Mouse (Mus musculus) kidney, embryonic 14.5 days (tissue): ENCODE results near the gene Cntnap2. TPM values are rescaled to one million over a fixed set of nuclear protein-coding genes. Genes with fewer than 3 reads are reported as not detected.
A peak's percentile ranks its signal among the peaks of the same experiment; 100 is the strongest.
"Not testable (repeated sequence)": the region's sequence is repeated elsewhere in the genome, so short reads cannot be mapped to it uniquely, and the experiment has no call there.

Source experiments
- ATAC-seq: fragments of 200-750 bp; cut with Nextera tagmentation; 2 replicates; pipeline ENCODE4 v1.8.0; 2017; ENCODE audit warnings: moderate number of reproducible peaks, mild to moderate bottlenecking, moderate TSS enrichment, moderate library complexity; ENCODE audit not compliant: low FRiP score, low TSS enrichment
- H3K27ac ChIP-seq: fragments of 300-500 bp; sonication (generic); 2 replicates; pipeline ENCODE4 v1.5.1; 2014; ENCODE audit warnings: low read depth, mild to moderate bottlenecking, low read length, moderate library complexity, mixed read lengths
- H3K27me3 ChIP-seq: fragments of 300-500 bp; sonication (generic); 2 replicates; pipeline ENCODE4 v1.6.1; 2014; ENCODE audit warnings: mild to moderate bottlenecking, low read length; ENCODE audit not compliant: control insufficient read depth, insufficient read depth
- H3K36me3 ChIP-seq: fragments of 300-500 bp; sonication (generic); 2 replicates; pipeline ENCODE4 v1.6.1; 2014; ENCODE audit warnings: low read length, mixed read lengths; ENCODE audit not compliant: control insufficient read depth, insufficient read depth
- H3K4me1 ChIP-seq: fragments of 300-500 bp; sonication (generic); 2 replicates; pipeline ENCODE4 v1.6.1; 2014; ENCODE audit warnings: low read length, mixed read lengths; ENCODE audit not compliant: control insufficient read depth, insufficient read depth
- H3K4me2 ChIP-seq: fragments of 300-500 bp; sonication (generic); replicated peaks from 2 replicates; pipeline ENCODE4 v1.6.1; 2014; ENCODE audit warnings: low read depth, mild to moderate bottlenecking, low read length
- H3K4me3 ChIP-seq: fragments of 300-500 bp; sonication (generic); 2 replicates; pipeline ENCODE4 v1.5.1; 2014; ENCODE audit warnings: mild to moderate bottlenecking, low read length
- H3K9ac ChIP-seq: fragments of 300-500 bp; sonication (generic); 2 replicates; pipeline ENCODE4 v1.6.1; 2014; ENCODE audit warnings: low read depth, mild to moderate bottlenecking, low read length, moderate library complexity
- H3K9me3 ChIP-seq: fragments of 300-500 bp; sonication (generic); 2 replicates; pipeline ENCODE4 v1.6.1; 2016; ENCODE audit warnings: low read length; ENCODE audit not compliant: control insufficient read depth
- WGBS: fragments of 180-500 bp; shearing (Covaris S2); extraction: QIAGEN DNeasy Blood & Tissue Kit; methylation state at CpG from one replicate; pipeline ENCODE4 v1.1.7; 2014; 5-methylcytosine and 5-hydroxymethylcytosine counted together
- polyA plus RNA-seq: library from polyadenylated mRNA; unstranded; fragments of >200 nt; fragmentation: Nextera tagmentation; extraction: Ambion mirVana; gene quantifications from 2 replicates; pipeline ENCODE4 v1.2.1, GENCODE M21; 2014

Cntnap2 gene
- polyA plus RNA-seq, 1 experiment from 2014 or later, result 1.9 TPM

DNA sequence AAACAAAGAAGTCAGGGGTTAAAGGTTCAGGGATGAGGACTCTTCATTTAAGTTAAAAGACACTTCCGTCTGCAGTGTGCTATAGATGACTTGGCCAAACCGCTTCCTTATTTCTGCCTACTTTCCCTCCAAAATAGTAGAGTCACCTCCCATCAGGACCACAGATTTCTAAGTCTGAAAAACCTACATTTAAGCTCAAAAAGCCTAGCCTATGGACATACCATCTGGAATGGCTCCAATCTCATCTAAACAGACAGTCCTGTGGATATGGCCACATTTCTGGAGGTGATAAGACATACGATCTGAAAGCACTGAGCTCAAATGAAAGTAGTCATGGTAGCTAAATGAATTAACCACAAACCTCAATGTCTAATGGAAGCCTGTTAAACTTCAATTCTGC is 2212.4 kb downstream of the Cntnap2 start:
- Histone ChIP-seq H3K4me3 (no peak overlapping the region), H3K9me3 (no peaks in the 10 kb centered on the region), H3K4me2 (no peak overlapping the region), H3K9ac (no peak overlapping the region), H3K36me3 (no peaks in the 10 kb centered on the region), H3K4me1 (no peaks in the 10 kb centered on the region), H3K27ac (no peak overlapping the region), H3K27me3 (no peaks in the 10 kb centered on the region)
- 87% methylated on average over 3 of the region's 3 CpGs for WGBS
- ATAC-seq, result no peak

DNA sequence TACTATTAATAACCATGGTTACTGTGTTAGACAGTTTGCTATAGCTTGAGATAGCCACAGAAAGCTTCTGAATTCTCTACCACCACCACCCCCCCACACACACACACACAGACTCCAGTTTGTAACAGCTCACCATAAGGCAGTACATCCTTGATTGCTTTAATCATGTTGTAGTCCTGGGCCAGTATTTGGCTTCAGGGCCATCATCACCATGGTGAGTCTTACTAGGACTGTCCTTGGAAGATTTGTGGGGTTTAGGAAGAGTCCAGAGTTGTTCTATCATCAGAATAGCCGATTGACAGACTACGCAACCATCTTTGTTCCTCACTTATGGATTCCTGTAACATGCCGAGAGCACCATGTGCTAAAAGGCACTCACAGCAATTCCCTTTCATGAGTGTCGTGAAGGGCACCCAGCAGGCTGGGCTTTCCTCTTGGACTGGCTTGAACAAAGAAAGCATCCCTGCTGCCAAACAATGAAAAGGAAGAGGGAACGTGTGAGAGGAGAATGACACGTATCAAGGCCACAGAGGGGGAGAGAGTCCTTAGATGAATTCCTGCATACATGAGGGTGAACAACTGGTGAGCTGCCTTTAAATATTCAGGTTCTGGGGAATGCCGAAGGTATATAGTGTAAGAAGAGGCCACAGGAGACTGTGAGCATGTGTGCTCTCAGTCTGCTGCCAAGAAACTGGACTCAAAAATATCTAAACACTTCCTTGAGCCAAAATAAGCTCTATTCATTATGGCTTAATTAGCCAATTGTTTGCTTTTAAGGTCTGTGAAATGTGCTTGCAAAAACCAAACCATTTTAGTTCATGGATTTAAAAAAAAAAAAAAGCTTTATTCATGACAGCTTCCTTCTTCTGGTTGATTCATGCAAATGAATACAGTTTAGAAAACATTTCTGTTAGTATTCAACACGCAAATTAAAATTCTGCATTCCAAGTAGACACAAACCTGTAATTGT is 2213.7 kb downstream of the Cntnap2 start:
- ATAC-seq, result peak; percentile 39; the same call in 1 of the 2 replicates
- H3K9ac ChIP-seq, result no peak overlapping the region
- H3K4me3 ChIP-seq, result no peak overlapping the region
- H3K36me3 ChIP-seq, result no peaks in the 10 kb centered on the region
- H3K9me3 ChIP-seq, result no peaks in the 10 kb centered on the region
- H3K4me2 ChIP-seq, result no peak overlapping the region
- WGBS, result 69% methylated on average over 8 of the region's 8 CpGs
- no peaks in the 10 kb centered on the region for H3K27me3 ChIP-seq
- no peaks in the 10 kb centered on the region for H3K4me1 ChIP-seq
- no peak overlapping the region for H3K27ac ChIP-seq

DNA sequence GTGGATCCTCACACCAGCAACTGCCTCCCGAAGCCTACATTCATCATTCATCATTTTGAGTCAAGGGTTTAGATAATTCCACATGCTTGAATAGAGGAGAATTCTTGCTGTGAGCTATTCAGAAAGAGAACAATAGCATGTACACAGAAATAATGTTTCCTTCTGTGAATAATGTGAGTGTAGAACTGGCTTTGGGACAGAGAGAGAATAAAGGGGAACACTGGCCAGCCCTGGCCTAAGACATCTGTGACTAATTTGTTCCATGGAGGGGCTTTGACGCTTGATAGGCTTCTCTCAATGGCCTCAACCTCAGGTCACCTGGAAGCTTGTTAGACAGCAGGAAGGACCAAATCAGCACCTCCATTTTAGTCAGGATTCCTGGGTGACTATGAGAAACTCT is 2215.9 kb downstream of the Cntnap2 start:
- WGBS, result 76% methylated on average over 2 of the region's 2 CpGs
- Histone ChIP-seq H3K4me2 (no peak overlapping the region), H3K4me1 (no peaks in the 10 kb centered on the region), H3K36me3 (no peaks in the 10 kb centered on the region), H3K9ac (no peak overlapping the region), H3K27me3 (no peaks in the 10 kb centered on the region), H3K27ac (no peak overlapping the region), H3K4me3 (no peak overlapping the region), H3K9me3 (no peaks in the 10 kb centered on the region)
- ATAC-seq, result no peak

DNA sequence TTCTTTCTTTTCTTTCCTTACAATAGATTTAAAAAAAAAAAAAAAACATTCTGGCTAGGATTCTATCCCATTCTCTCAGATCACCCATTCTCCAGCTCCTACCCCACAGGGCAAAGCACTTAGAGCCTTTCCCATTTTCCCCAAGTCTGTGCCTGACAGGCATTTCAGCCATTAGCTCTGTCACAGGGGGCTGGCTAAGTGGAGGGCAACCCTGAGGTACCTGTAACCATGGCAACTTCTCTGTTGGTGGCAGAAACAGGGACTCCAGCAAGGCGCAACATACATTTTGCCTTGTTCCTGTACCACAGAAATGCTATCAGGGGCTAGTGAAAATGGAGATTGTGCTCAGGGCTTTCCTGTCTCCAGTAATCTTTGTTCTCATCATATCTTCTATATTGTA is 2220.0 kb downstream of the Cntnap2 start:
- Histone ChIP-seq H3K4me1 (0 out of 2 replicates have a peak, but pooled peaks cover 3% of the 10 kb centered on the region), H3K9ac (no peak overlapping the region), H3K27me3 (no peaks in the 10 kb centered on the region), H3K4me3 (no peak overlapping the region), H3K4me2 (no peak overlapping the region), H3K27ac (no peak overlapping the region), H3K9me3 (no peaks in the 10 kb centered on the region), H3K36me3 (no peaks in the 10 kb centered on the region)
- no peak for ATAC-seq
- 63% methylated on average over 1 of the region's 1 CpGs for WGBS

DNA sequence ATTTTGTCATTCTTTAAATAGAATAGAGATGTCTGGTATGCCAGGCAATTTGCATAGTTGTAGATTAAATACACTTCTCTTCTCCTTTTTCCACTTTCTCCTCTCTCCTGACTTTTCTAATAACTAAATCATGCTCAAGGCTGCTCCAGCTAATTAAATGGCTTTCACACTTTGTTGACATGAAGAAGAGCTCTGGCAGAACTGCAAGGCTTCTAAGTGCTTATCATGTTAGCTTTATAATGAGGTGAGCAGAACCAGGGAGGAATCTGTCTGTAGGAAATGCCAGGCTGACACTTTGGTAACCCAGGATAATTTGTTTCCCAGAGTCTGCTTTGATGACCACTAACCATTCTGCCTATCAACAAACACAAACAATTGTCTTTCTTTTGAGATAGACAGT is 2222.4 kb downstream of the Cntnap2 start:
- Histone ChIP-seq H3K36me3 (no peaks in the 10 kb centered on the region), H3K9me3 (no peaks in the 10 kb centered on the region), H3K4me1 (0 out of 2 replicates have a peak, but pooled peaks cover 3% of the 10 kb centered on the region), H3K4me2 (no peak overlapping the region), H3K27me3 (no peaks in the 10 kb centered on the region), H3K9ac (no peak overlapping the region), H3K27ac (no peak overlapping the region), H3K4me3 (no peak overlapping the region)
- no peak for ATAC-seq

DNA sequence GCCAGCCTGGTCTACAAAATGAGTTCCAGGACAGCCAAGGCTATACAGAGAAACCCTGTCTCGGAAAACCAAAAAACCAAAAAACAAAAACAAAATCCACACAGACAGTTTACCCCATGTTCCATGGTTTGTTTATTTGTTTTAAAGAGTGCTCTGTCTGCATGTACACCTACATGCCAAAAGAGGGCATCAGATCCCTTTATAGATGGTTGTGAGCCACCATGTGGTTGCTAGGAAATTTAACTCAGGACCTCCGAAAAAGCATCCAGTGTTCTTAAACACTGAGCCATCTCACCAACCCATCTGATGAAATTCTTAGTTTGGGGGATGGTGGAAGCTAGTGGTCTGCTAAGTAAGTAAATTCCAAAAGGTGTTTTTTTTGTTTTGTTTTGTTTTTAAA is 2225.6 kb downstream of the Cntnap2 start:
- Histone ChIP-seq H3K4me1 (0 out of 2 replicates have a peak, but pooled peaks cover 3% of the 10 kb centered on the region), H3K4me2 (no peak overlapping the region), H3K9me3 (no peaks in the 10 kb centered on the region), H3K27ac (no peak overlapping the region), H3K4me3 (no peak overlapping the region), H3K36me3 (no peaks in the 10 kb centered on the region), H3K9ac (no peak overlapping the region), H3K27me3 (no peaks in the 10 kb centered on the region)
- WGBS, result 79% methylated on average over 2 of the region's 2 CpGs
- no peak for ATAC-seq

DNA sequence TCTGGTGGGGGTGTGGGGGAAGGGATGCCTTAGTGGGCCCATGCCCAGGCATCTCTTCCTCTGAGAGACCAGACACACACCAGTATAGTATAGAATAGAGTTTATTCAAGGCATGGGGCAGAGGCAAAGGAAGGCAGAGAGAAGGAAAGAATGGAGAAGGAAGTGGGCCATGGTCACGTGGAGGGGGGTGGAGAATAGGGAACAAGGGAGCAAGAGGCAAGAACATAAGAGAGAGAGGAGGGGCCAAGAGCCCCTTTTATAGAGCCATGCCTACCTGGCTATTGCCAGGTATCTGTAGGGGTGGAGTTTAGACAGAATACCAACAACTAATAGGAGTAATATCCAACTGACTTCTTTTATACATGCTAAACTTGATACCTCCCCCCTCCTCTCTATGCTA is 2226.6 kb downstream of the Cntnap2 start:
- 54% methylated on average over 1 of the region's 1 CpGs for WGBS
- Histone ChIP-seq H3K36me3 (no peaks in the 10 kb centered on the region), H3K4me3 (no peak overlapping the region), H3K27ac (no peak overlapping the region), H3K9me3 (no peaks in the 10 kb centered on the region), H3K27me3 (no peaks in the 10 kb centered on the region), H3K9ac (no peak overlapping the region), H3K4me1 (0 out of 2 replicates have a peak, but pooled peaks cover 3% of the 10 kb centered on the region), H3K4me2 (no peak overlapping the region)
- ATAC-seq, result peak; percentile 60; the same call in 1 of the 2 replicates

DNA sequence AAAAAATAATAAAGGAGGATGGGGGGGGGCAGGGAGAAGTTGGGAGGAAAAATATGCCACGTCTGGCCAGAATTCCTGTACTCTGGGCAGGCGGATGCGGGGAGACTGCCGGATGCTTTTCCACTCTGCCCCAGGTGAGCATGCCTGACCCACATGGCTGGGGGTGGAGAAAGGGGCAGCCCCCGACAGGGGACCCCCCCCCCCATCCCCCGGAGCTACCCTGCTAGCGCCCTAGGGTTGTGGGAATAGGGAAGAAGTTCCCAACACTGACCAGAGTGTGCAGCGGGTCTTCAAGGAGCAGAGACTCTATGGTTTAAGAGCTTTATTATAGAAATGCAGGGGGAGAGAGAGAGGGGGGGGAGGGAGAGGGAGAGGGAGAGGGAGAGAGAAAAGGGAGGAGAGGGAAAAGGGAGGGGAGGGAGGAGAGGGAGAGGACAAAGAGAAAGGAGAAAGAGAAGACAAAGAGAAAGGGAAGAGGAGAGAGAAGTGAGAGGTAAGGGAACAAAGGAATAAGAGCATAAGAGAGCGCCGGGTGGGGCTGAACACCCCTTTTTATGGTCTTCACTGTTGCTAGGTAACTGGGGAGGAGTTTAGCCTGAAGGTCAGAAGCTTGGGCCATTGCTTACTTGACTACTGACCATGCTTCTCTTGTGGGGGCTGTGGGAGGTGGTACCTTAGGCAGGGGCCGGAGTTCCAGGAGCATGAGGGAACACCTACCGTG is 2227.2 kb downstream of the Cntnap2 start:
- ATAC-seq, H3K4me3 ChIP-seq, H3K4me1 ChIP-seq, H3K27ac ChIP-seq, H3K9ac ChIP-seq, H3K9me3 ChIP-seq, H3K36me3 ChIP-seq, H3K4me2 ChIP-seq, H3K27me3 ChIP-seq: not testable (repeated sequence)
- 31% methylated on average over 12 of the region's 12 CpGs for WGBS

DNA sequence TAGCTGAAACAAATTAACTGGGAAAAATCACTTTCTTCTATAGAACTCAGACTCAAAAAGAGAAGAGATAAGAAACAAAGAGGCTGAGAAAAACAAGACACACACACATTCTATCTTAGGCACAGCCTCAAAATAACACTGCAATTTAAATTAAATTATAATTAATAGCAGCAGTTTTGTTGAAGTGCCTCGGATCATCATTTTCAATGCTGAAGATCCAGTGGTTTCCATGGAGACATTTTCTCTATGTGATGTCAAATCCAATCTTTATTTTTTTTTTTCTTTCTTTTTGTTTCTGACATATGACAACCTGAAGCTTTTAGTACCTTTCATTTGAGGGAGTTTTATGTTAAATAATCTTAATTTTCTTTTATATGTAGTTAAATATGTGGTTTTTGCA is 2228.6 kb downstream of the Cntnap2 start:
- Histone ChIP-seq H3K4me2 (no peak overlapping the region), H3K9ac (no peak overlapping the region), H3K27ac (no peak overlapping the region), H3K4me1 (no peaks in the 10 kb centered on the region), H3K4me3 (no peak overlapping the region), H3K9me3 (no peaks in the 10 kb centered on the region), H3K36me3 (no peaks in the 10 kb centered on the region), H3K27me3 (no peaks in the 10 kb centered on the region)
- WGBS, result 88% methylated on average over 1 of the region's 1 CpGs
- no peak for ATAC-seq
